Mouse (Mus musculus) MEL (cell line): ENCODE measurements around the gene 9930111J21Rik2.

ENCODE experiments used
- CHD1 ChIP-seq: IDR thresholded peaks from 2 replicates; pipeline ENCODE4 v1.6.1; 2012; ENCODE audit warnings: low read depth, mild to moderate bottlenecking, inconsistent platforms, low read length, improper control_type of control experiment
- E2F4 ChIP-seq: IDR thresholded peaks from 2 replicates; pipeline ENCODE4 v1.6.1; 2011; ENCODE audit warnings: low read depth, low read length, improper control_type of control experiment, borderline replicate concordance
- EP300 ChIP-seq, 2 experiments: IDR thresholded peaks; 2 replicates each; pipeline ENCODE4 v1.6.1; 2011; ENCODE audit warnings: improper control_type of control experiment in 2 of 2, low read length in 2 of 2, low read depth in 1 of 2, mild to moderate bottlenecking in 1 of 2
- GATA1 ChIP-seq: IDR thresholded peaks from 2 replicates; pipeline ENCODE4 v1.6.1; 2011; ENCODE audit warnings: low read depth, low read length, improper control_type of control experiment
- JUND ChIP-seq: IDR thresholded peaks from 2 replicates; pipeline ENCODE4 v1.6.1; 2011; ENCODE audit warnings: low read depth, mild to moderate bottlenecking, improper control_type of control experiment, low read length
- KAT2A ChIP-seq: conservative IDR thresholded peaks from 2 replicates; pipeline ENCODE4 v1.6.1; 2012; ENCODE audit warnings: low read depth, low read length, improper control_type of control experiment, inconsistent platforms
- MAX ChIP-seq: IDR thresholded peaks from 2 replicates; pipeline ENCODE4 v1.6.1; 2011; ENCODE audit warnings: low read length, improper control_type of control experiment
- MYB ChIP-seq: IDR thresholded peaks from 2 replicates; pipeline ENCODE4 v1.6.1; 2011; ENCODE audit warnings: mild to moderate bottlenecking, low read depth, low read length, improper control_type of control experiment
- POLR2A ChIP-seq, 2 experiments: IDR thresholded peaks; 2 replicates each; pipeline ENCODE4 v1.6.1; 2011 to 2012; ENCODE audit warnings: low read length in 2 of 2, mild to moderate bottlenecking in 2 of 2, control low read depth in 1 of 2, improper control_type of control experiment in 1 of 2, low read depth in 1 of 2, moderate library complexity in 1 of 2; ENCODE audit not compliant: control insufficient read depth in 1 of 2, insufficient read depth in 1 of 2, poor library complexity in 1 of 2
- ZNF384 ChIP-seq: IDR thresholded peaks from 2 replicates; pipeline ENCODE4 v1.6.1; 2012; ENCODE audit warnings: low read depth, mild to moderate bottlenecking, inconsistent platforms, low read length, improper control_type of control experiment

DNA sequence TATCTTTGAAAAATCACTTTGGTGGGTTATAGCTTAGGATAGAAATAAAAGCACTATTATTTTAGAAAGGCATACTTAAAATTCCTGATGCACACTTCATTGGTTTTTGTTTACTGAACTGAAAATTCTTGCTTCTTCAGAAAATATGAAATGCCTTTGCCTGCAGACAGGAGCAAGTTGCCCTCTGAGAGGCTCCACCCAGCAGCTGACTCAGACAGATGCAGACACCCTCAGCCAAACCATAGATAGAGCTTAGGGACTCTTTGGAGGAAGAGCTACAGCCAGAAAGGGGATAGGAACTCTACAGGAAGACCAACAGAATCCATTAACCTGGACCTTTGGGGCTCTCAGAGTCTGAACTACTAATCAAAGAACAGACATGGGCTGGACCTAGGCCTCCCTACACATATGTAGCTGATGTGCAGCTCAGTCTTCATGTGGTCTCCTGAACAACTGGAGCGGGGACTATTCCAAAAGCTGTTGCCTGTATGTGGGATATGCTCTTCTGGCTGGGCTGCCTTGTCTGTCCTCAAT, 41.1 kb upstream of the 9930111J21Rik2 start:
- TF ChIP-seq EP300 (IDR thresholded peaks at IDR 0.05; ENCODE audit: low read depth in 1 of 2, low read length in 2 of 2) (0 out of 4 replicates have a peak, but pooled peaks of 1 of the 2 experiments have one; percentile 12), CHD1 (no peak), E2F4 (no peak), MAX (0 out of 2 replicates have a peak, but pooled peaks have one; percentile 12), MYB (no peak), KAT2A (no peak), POLR2A (IDR thresholded peaks at IDR 0.05; ENCODE audit: control insufficient read depth in 1 of 2, insufficient read depth in 1 of 2, low read depth in 1 of 2, low read length in 2 of 2, poor library complexity in 1 of 2) (no peak), GATA1 (0 out of 2 replicates have a peak, but pooled peaks have one; percentile 5), JUND (no peak), ZNF384 (no peak)
